Mouse (Mus musculus): ENCODE results near the gene Anapc16. TPM values are rescaled to one million over a fixed set of nuclear protein-coding genes. Genes with fewer than 3 reads are reported as not detected.

Anapc16 gene
- polyA plus RNA-seq, 1 experiment = 62.1 TPM

DNA sequence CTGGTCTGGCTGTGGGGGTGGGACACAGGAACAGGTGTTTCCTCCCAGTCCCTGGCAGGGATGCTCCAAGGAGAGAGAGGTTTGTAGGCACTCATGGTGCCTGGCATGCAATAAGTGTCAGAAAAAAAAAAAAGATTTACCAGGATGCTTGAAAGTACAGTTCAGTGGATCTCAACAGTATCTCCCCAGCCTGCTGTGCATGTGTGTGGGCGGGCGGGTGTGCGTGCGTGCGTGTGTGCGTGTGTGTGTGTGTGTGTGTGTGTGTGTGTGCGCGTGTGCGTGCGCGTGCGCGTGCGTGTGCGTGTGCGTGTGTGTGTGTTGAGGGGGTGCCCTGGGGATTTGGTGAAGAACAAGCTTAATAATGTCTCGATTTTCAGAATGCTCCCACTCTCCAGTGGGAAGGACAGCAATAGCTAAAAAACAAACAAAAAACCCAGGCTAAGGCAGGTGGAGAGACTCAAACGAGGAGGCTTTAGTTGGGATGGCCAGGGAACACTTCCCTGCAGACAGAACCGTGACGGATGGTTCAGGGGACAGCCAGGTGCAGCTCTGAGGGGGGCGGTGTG is 60.6 kb downstream of the Anapc16 start:
- no peak overlapping the region for H3K27ac ChIP-seq (ENCODE audit: insufficient read depth, low read length)
- no peak for DNase-seq (ENCODE audit: low read depth in 1 of 2, low spot score in 2 of 2)
- WGBS = 52% methylated on average over 21 of the region's 21 CpGs
- TF ChIP-seq CTCF (IDR thresholded peaks at IDR 0.05; ENCODE audit: extremely low read depth, insufficient read depth, insufficient read length, insufficient replicate concordance) = no peak
- no peak for TF ChIP-seq POLR2A (IDR thresholded peaks at IDR 0.05; ENCODE audit: low read depth, low read length)
- peaks cover 8% of the 10 kb centered on the region for H3K4me1 ChIP-seq (ENCODE audit: control insufficient read depth, insufficient read depth, insufficient read length)
- no peaks in the 10 kb centered on the region for H3K27me3 ChIP-seq (ENCODE audit: control insufficient read depth, insufficient read depth, low read length)
- H3K36me3 ChIP-seq (ENCODE audit: control insufficient read depth, insufficient read depth, low read length) = no peaks in the 10 kb centered on the region
- H3K4me3 ChIP-seq (ENCODE audit: extremely low read depth, insufficient read depth, insufficient read length) = no peak overlapping the region

DNA sequence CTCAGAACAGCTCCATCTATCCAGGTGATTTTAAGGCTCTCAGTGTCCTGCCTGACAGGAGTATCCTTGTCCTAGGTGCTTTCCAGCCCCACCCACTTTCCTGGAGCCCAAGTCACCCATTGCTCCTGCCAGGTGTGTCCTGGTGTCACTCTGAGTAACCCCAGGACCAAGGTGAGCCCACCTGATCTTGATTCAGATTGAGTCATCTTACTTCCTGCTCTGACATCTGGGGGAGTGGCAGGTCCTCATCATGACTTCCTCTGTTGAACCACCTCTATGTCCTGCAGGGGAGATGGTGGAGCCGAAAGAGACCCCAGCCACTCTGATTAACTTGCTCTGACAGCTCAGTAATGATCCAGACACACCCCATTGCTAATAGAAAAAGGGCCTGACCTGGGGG is 63.9 kb downstream of the Anapc16 start:
- Histone ChIP-seq H3K27ac (ENCODE audit: insufficient read depth, low read length) (no peak overlapping the region), H3K36me3 (ENCODE audit: control insufficient read depth, insufficient read depth, low read length) (no peaks in the 10 kb centered on the region), H3K4me1 (ENCODE audit: control insufficient read depth, insufficient read depth, insufficient read length) (peaks cover 12% of the 10 kb centered on the region), H3K4me3 (ENCODE audit: extremely low read depth, insufficient read depth, insufficient read length) (no peak overlapping the region), H3K27me3 (ENCODE audit: control insufficient read depth, insufficient read depth, low read length) (no peaks in the 10 kb centered on the region)
- 48% methylated on average over 1 of the region's 1 CpGs for WGBS
- no peak for DNase-seq (ENCODE audit: low read depth in 1 of 2, low spot score in 2 of 2)
- TF ChIP-seq POLR2A (IDR thresholded peaks at IDR 0.05; ENCODE audit: low read depth, low read length) = no peak
- TF ChIP-seq CTCF (IDR thresholded peaks at IDR 0.05; ENCODE audit: extremely low read depth, insufficient read depth, insufficient read length, insufficient replicate concordance) = no peak

DNA sequence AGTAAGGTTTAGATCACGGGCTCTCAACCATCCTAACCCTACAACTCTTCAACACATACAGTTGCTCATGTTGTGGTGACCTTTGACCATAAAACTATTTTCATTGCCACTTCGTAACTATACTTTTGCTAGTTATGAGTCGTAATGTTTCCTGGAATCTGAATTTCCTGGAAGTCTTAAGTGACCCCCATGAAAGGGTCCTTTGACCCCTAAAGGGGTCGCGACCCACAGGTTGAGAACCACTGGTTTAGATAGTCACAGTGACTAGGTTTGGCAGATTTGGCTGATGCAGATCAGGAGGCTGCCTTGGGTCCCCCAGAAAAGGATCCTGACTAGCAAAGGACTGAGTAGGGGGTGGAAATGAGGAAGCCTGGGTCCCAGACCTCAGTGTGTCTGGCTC is 64.3 kb downstream of the Anapc16 start:
- no peaks in the 10 kb centered on the region for H3K27me3 ChIP-seq (ENCODE audit: control insufficient read depth, insufficient read depth, low read length)
- H3K4me3 ChIP-seq (ENCODE audit: extremely low read depth, insufficient read depth, insufficient read length) = no peak overlapping the region
- 82% methylated on average over 5 of the region's 5 CpGs for WGBS
- no peak overlapping the region for H3K27ac ChIP-seq (ENCODE audit: insufficient read depth, low read length)
- TF ChIP-seq CTCF (IDR thresholded peaks at IDR 0.05; ENCODE audit: extremely low read depth, insufficient read depth, insufficient read length, insufficient replicate concordance) (no peak), POLR2A (IDR thresholded peaks at IDR 0.05; ENCODE audit: low read depth, low read length) (no peak)
- peaks cover 14% of the 10 kb centered on the region for H3K4me1 ChIP-seq (ENCODE audit: control insufficient read depth, insufficient read depth, insufficient read length)
- no peak for DNase-seq (ENCODE audit: low read depth in 1 of 2, low spot score in 2 of 2)
- H3K36me3 ChIP-seq (ENCODE audit: control insufficient read depth, insufficient read depth, low read length) = no peaks in the 10 kb centered on the region

Other genes starting within 250 kb of the Anapc16 start
- gene Dnajb12, start 123.6 kb downstream of the Anapc16 start, polyA plus RNA-seq (2012; rRNA removed) = 29.9 and 32.4 TPM in 2 replicates
- 152 and 168 TPM in 2 replicates for gene Ddit4, start 51.3 kb downstream of the Anapc16 start, polyA plus RNA-seq (2012; rRNA removed)
- gene Ascc1, start 330 bp downstream of the Anapc16 start, polyA plus RNA-seq (2012; rRNA removed) = 11.9 and 12.0 TPM in 2 replicates
- 2.4 and 2.7 TPM in 2 replicates for gene Spock2, start 103.1 kb upstream of the Anapc16 start, polyA plus RNA-seq (2012; rRNA removed)
- gene Chst3, start 216.1 kb upstream of the Anapc16 start, polyA plus RNA-seq (2012; rRNA removed) = 89.3 and 105 TPM in 2 replicates